27 mouse cellular contexts compared by ENCODE assay signal in the genomic region with DNA sequence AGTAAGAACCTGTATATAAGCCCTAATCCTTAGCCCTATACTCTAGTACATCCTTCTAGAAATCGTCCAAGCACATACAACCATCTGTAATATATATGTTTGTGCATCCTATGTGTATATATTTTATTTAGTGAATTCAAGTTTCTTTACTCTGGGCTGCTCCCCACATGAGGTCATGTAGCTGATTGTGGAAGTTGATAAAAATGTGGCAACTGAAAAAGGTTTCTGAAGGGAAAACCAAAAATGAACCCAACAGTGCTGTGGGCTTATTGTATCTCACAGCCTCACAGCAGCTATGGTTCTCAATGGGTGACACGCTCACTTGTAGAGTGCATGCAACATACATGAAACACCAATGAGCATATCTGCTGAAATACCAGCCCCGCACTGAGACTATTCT.
"Had no signal": no experiment of that assay in that cellular context is flagged by ENCODE, and none has a peak within 500 bp of the region (broad histone marks: within the 10 kb centered on the region; RNA-seq: fewer than 3 reads in every experiment).

No protein-coding gene starts in this region.

- H3K27ac ChIP-seq: embryonic facial prominence, embryonic 10.5 days; embryonic facial prominence, embryonic 12.5 days; embryonic facial prominence, embryonic 13.5 days; embryonic facial prominence, embryonic 15.5 days; forebrain, embryonic 10.5 days; forebrain, embryonic 12.5 days; forebrain, embryonic 13.5 days; forebrain, embryonic 15.5 days; gastrocnemius, adult 2 months; heart, adult 2 months had no signal

- H3K4me3 ChIP-seq: embryonic facial prominence, embryonic 10.5 days; embryonic facial prominence, embryonic 12.5 days; embryonic facial prominence, embryonic 13.5 days; embryonic facial prominence, embryonic 15.5 days; erythroblast, embryonic 14.5 days; forebrain, embryonic 10.5 days; forebrain, embryonic 12.5 days; forebrain, embryonic 13.5 days; forebrain, embryonic 15.5 days; gastrocnemius, adult 2 months; heart, adult 2 months had no signal

- H3K36me3 ChIP-seq: embryonic facial prominence, embryonic 10.5 days; embryonic facial prominence, embryonic 12.5 days; embryonic facial prominence, embryonic 13.5 days; embryonic facial prominence, embryonic 15.5 days; forebrain, embryonic 10.5 days; forebrain, embryonic 12.5 days; forebrain, embryonic 15.5 days had no signal

- H3K9ac ChIP-seq: embryonic facial prominence, embryonic 12.5 days; embryonic facial prominence, embryonic 13.5 days; embryonic facial prominence, embryonic 15.5 days; forebrain, embryonic 12.5 days; forebrain, embryonic 13.5 days; forebrain, embryonic 15.5 days; forebrain, postnatal 0 days had no signal

- ATAC-seq: forebrain, embryonic 13.5 days; forebrain, embryonic 14.5 days; forebrain, embryonic 15.5 days; forebrain, embryonic 16.5 days; forebrain, postnatal 0 days had no signal

- H3K4me1 ChIP-seq: embryonic facial prominence, embryonic 10.5 days; embryonic facial prominence, embryonic 12.5 days; embryonic facial prominence, embryonic 13.5 days; embryonic facial prominence, embryonic 15.5 days; forebrain, embryonic 10.5 days; forebrain, embryonic 12.5 days; forebrain, embryonic 13.5 days; forebrain, embryonic 15.5 days had no signal

- H3K27me3 ChIP-seq: embryonic facial prominence, embryonic 12.5 days; embryonic facial prominence, embryonic 13.5 days; embryonic facial prominence, embryonic 15.5 days; forebrain, embryonic 12.5 days; forebrain, embryonic 13.5 days; forebrain, embryonic 15.5 days had no signal

- H3K4me2 ChIP-seq: embryonic facial prominence, embryonic 12.5 days; embryonic facial prominence, embryonic 13.5 days; embryonic facial prominence, embryonic 15.5 days; forebrain, embryonic 12.5 days; forebrain, embryonic 13.5 days; forebrain, embryonic 15.5 days had no signal

- H3K9me3 ChIP-seq: embryonic facial prominence, embryonic 10.5 days; embryonic facial prominence, embryonic 12.5 days; embryonic facial prominence, embryonic 13.5 days; embryonic facial prominence, embryonic 15.5 days; forebrain, embryonic 10.5 days; forebrain, embryonic 12.5 days; forebrain, embryonic 13.5 days; forebrain, embryonic 15.5 days had no signal

- DNase-seq: cerebellum, adult 9-10 months; cerebellum, adult 9-11 months; cerebellum, postnatal 10 days; cerebellum, postnatal 14 days; cerebellum, postnatal 25 days; cerebellum, postnatal 36 days; embryo, embryonic 11 days; forebrain, postnatal 0 days; gastrocnemius, adult 2 months; gastrocnemius, postnatal 10 days; gastrocnemius, postnatal 14 days; gastrocnemius, postnatal 25 days; gastrocnemius, postnatal 36 days; heart, adult 11 months; heart, adult 18-20 months; heart, adult 2 months had no signal
